Mouse (Mus musculus): ENCODE data around the gene Zfp286. TPM values are rescaled to one million over a fixed set of nuclear protein-coding genes. Genes with fewer than 3 reads are reported as not detected.

Gene Zfp286
- polyA plus RNA-seq, 1 experiment from 2014 or later: 28.4 TPM

Other genes with a start within 250 kb of the Zfp286 start
- 3,727 and 3,899 TPM in 2 replicates for gene Ubb, start 238.3 kb downstream of the Zfp286 start, polyA plus RNA-seq (2014; fragmentation: Nextera tagmentation; extraction: Ambion mirVana)
- gene Trpv2, start 215.0 kb downstream of the Zfp286 start, polyA plus RNA-seq (2014; fragmentation: Nextera tagmentation; extraction: Ambion mirVana): 4.9 and 5.4 TPM in 2 replicates
- 12.5 and 12.6 TPM in 2 replicates for gene Lrrc75a, start 140.9 kb downstream of the Zfp286 start, polyA plus RNA-seq (2014; fragmentation: Nextera tagmentation; extraction: Ambion mirVana)
- gene Mmgt2, start 140.8 kb downstream of the Zfp286 start, polyA plus RNA-seq (2014; fragmentation: Nextera tagmentation; extraction: Ambion mirVana): 38.5 and 43.8 TPM in 2 replicates
- gene Zfp287, start 57.6 kb downstream of the Zfp286 start, polyA plus RNA-seq (2014; fragmentation: Nextera tagmentation; extraction: Ambion mirVana): 12.4 and 14.9 TPM in 2 replicates
- not detected in 2 replicates for gene Gm10428, start 36.4 kb downstream of the Zfp286 start, polyA plus RNA-seq (2014; fragmentation: Nextera tagmentation; extraction: Ambion mirVana)
- 3.9 and 4.4 TPM in 2 replicates for gene Trim16, start 30.8 kb upstream of the Zfp286 start, polyA plus RNA-seq (2014; fragmentation: Nextera tagmentation; extraction: Ambion mirVana)
- 0.45 and 0.63 TPM in 2 replicates for gene Fbxw10, start 57.6 kb upstream of the Zfp286 start, polyA plus RNA-seq (2014; fragmentation: Nextera tagmentation; extraction: Ambion mirVana)
- 44.4 and 48.7 TPM in 2 replicates for gene Tvp23b, start 90.0 kb upstream of the Zfp286 start, polyA plus RNA-seq (2014; fragmentation: Nextera tagmentation; extraction: Ambion mirVana)
- 0.32 TPM in 1 of 2 replicates, not detected in the other for gene Cdrt4, start 161.7 kb upstream of the Zfp286 start, polyA plus RNA-seq (2014; fragmentation: Nextera tagmentation; extraction: Ambion mirVana)